Mouse (Mus musculus): Measurements from ENCODE around the gene 2700097O09Rik.

DNA sequence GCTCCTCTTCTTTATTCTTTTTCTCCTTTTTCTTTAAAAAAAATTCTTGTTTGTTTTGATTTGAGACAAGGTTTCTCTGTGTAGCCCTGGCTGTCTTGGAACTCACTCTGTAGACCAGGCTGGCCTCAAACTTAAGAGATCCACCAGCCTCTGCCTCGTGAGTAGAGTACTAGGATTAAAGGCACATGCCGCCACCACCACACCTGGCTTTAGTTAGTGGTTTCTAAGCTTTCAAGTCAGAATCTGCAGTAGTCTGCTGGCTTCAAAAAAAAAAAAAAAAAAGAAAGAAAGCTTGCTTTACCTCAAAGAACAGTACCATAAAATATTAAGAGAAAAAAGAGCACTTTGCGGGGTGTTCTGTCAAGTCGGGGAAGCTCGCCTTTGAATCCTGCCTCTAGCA is 64.5 kb downstream of the 2700097O09Rik start:
- TF ChIP-seq CTCF (IDR thresholded peaks at IDR 0.05; ENCODE audit: low read depth) (no peak), EP300 (optimal IDR thresholded peaks at IDR 0.05) (no peak)
